ENCODE assay signal across 12 mouse cellular contexts in genomic region chr6:119409766-119410165, GRCm38 (mm10). TPM values are rescaled to one million over a fixed set of nuclear protein-coding genes. Genes with fewer than 3 reads are reported as not detected.
DNase-seq lines count a peak whose midpoint lies in the region; TF ChIP-seq lines count a peak whose summit lies in the region.
"Had no signal": no experiment of that assay in that cellular context is flagged by ENCODE, and none has a peak within 500 bp of the region (broad histone marks: within the 10 kb centered on the region; RNA-seq: fewer than 3 reads in every experiment).

No protein-coding gene starts in this region.

- no peak overlapping the region for H3K4me3 ChIP-seq in small intestine, adult 2 months (ENCODE audit: low read depth, low read length)
- H3K4me3 ChIP-seq in limb, embryonic 10.5 days, result no peak overlapping the region
- no peak overlapping the region for H3K4me3 ChIP-seq in forebrain, embryonic 10.5 days
- H3K4me3 ChIP-seq: erythroblast, embryonic 14.5 days had no signal

- no peak for TF ChIP-seq POLR2A in small intestine, adult 2 months (IDR thresholded peaks at IDR 0.05; ENCODE audit: low read depth, low read length)

- peak overlapping the region; percentile 86 for H3K27ac ChIP-seq in small intestine, adult 2 months (ENCODE audit: insufficient read depth, low read depth, low read length)
- H3K27ac ChIP-seq in limb, embryonic 10.5 days, result no peak overlapping the region
- H3K27ac ChIP-seq in forebrain, embryonic 10.5 days, result no peak overlapping the region
- H3K27ac ChIP-seq: hindbrain, embryonic 14.5 days had no signal

- intact Hi-C loops in heart, postnatal 36 days (cut with DNase I), result no loop called here

- no peak for TF ChIP-seq CTCF in small intestine, adult 2 months (IDR thresholded peaks at IDR 0.05; ENCODE audit: extremely low read depth, insufficient read length, insufficient replicate concordance, low read depth, low read length)

- peaks cover 12% of the 10 kb centered on the region for H3K36me3 ChIP-seq in small intestine, adult 2 months (ENCODE audit: control insufficient read depth, insufficient read depth, low read length)
- no peaks in the 10 kb centered on the region for H3K36me3 ChIP-seq in limb, embryonic 10.5 days
- no peaks in the 10 kb centered on the region for H3K36me3 ChIP-seq in forebrain, embryonic 10.5 days (replicated peaks)

- no peaks in the 10 kb centered on the region for H3K27me3 ChIP-seq in small intestine, adult 2 months (ENCODE audit: control insufficient read depth, insufficient read depth, low read length)
- no peaks in the 10 kb centered on the region for H3K27me3 ChIP-seq in limb, embryonic 10.5 days (ENCODE audit: low read depth, poor library complexity, severe bottlenecking)
- no peaks in the 10 kb centered on the region for H3K27me3 ChIP-seq in forebrain, embryonic 10.5 days (ENCODE audit: poor library complexity, severe bottlenecking)

- 15% methylated on average over 1 of the region's 1 CpGs for WGBS in small intestine, adult 2 months
- 82% methylated on average over 1 of the region's 1 CpGs for WGBS in limb, embryonic 10.5 days
- WGBS in forebrain, embryonic 10.5 days, result 83% methylated on average over 1 of the region's 1 CpGs

- H3K4me1 ChIP-seq in small intestine, adult 2 months (ENCODE audit: control insufficient read depth, insufficient read depth, insufficient read length, low read length), result peaks cover 60% of the 10 kb centered on the region
- H3K4me1 ChIP-seq in limb, embryonic 10.5 days, result no peaks in the 10 kb centered on the region
- peaks cover 11% of the 10 kb centered on the region; the same call in 1 of the 2 replicates for H3K4me1 ChIP-seq in forebrain, embryonic 10.5 days

- no peaks in the 10 kb centered on the region for H3K9me3 ChIP-seq in limb, embryonic 10.5 days (replicated peaks)
- H3K9me3 ChIP-seq in forebrain, embryonic 10.5 days, result no peaks in the 10 kb centered on the region

- peak; percentile 32 for DNase-seq in heart, postnatal 4 days
- no peak for DNase-seq in heart, postnatal 36 days
- DNase-seq in adrenal gland, postnatal 10 days, result peak; percentile 71
- peak; percentile 57 to 60 for DNase-seq in adrenal gland, postnatal 36 days
- no peak for DNase-seq in limb, embryonic 10.5 days (ENCODE audit: low spot score)
- DNase-seq in forebrain, embryonic 10.5 days (ENCODE audit: extremely low spot score, low spot score), result no peak
- DNase-seq: cerebellum, postnatal 14 days; right cerebral cortex, postnatal 14 days; thymus, adult 2 months had no signal

RNA-seq across cellular contexts. Expression of gene Adipor2, which starts 7.7 kb away (rescaled TPM):
- 10 to 100 TPM; 55.5 to 55.7 TPM for total RNA-seq in heart, postnatal 4 days (2021)
- 10 to 100 TPM; 61.9 to 65.0 TPM for total RNA-seq in heart, postnatal 36 days (2021)
- total RNA-seq in adrenal gland, postnatal 10 days (2021), result 100 to 1,000 TPM; 204 to 214 TPM
- 100 to 1,000 TPM; 200 to 209 TPM for total RNA-seq in adrenal gland, postnatal 36 days (2021)
- polyA plus RNA-seq in small intestine, adult 2 months (2012; rRNA removed), result 43.4 and 112 TPM in 2 replicates
- polyA plus RNA-seq in limb, embryonic 10.5 days (2016; fragmentation: Nextera tagmentation; extraction: Ambion mirVana), result 27.8 and 29.4 TPM in 2 replicates
- 37.1 and 38.8 TPM in 2 replicates for polyA plus RNA-seq in forebrain, embryonic 10.5 days (2016; fragmentation: Nextera tagmentation; extraction: Ambion mirVana)

Comparison
In these comparisons a context has a peak if more than half of its experiments do, and no peak if none do; other contexts are left out.
1. DNase-seq: peak in heart, postnatal 4 days (single experiment), adrenal gland, postnatal 10 days (single experiment) and adrenal gland, postnatal 36 days (2 of 2); none in heart, postnatal 36 days (0 of 2), limb, embryonic 10.5 days (single experiment) and forebrain, embryonic 10.5 days (single experiment).